Mouse (Mus musculus) A20 (cell line): Measurements from ENCODE around the gene Zfpm1.

Experiments
- DNase-seq: peaks from one replicate; pipeline ENCODE4 v3.0.0-alpha.2; 2011; ENCODE audit warnings: low read depth, low spot score

The Zfpm1 gene

DNA sequence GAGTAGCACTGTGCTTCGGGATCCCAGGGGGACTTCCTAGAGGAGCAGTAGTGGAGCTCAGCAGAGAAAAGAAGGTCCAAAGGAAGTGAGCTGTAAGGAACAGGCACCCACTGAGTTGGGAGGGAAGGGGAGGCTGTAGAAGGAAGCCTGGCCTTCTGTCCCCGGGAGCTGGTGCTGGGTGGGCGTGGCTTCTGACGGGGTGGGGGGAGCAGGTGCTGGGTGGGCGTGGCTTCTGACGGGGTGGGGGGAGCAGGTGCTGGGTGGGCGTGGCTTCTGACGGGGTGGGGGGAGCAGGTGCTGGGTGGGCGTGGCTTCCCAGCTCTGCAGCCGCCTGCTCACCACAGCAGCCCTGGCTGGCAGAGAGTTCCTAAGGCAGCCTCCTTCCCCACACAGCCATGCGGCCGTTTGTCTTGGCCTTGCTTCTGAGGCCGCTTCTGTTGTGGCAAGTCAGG is 42.0 kb downstream of the Zfpm1 start:
- peak; percentile 40 for DNase-seq

DNA sequence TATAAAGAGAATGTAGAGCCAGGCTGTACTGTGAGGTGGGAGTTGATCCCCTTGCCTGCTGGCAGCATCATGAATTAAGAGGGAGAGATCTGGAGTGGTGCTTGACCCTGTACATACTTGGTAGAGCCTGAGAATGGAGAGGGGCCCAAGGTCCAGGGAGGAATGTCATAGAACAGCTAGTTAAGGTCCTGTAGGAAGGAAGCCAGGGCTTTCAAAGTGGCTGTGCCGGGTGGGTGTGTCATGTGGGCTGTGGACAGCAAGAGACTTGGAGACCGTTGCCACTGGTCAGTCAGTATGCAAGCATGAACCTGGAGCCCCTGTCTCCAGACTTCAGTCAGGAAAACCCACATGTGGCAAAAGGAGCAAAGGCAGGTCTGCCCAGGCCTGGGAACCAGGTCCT is 43.3 kb downstream of the Zfpm1 start:
- DNase-seq: no peak

- no peak for DNase-seq
These were observed 44.2 kb downstream of the Zfpm1 start for GRCm38 (mm10) chr8:122326114-122326542.

- no peak for DNase-seq
These were observed 47.1 kb downstream of the Zfpm1 start for GRCm38 (mm10) chr8:122329072-122329471.

GRCm38 (mm10) chr8:122329553-122330239 is 47.8 kb downstream of the Zfpm1 start:
- DNase-seq: no peak

DNA sequence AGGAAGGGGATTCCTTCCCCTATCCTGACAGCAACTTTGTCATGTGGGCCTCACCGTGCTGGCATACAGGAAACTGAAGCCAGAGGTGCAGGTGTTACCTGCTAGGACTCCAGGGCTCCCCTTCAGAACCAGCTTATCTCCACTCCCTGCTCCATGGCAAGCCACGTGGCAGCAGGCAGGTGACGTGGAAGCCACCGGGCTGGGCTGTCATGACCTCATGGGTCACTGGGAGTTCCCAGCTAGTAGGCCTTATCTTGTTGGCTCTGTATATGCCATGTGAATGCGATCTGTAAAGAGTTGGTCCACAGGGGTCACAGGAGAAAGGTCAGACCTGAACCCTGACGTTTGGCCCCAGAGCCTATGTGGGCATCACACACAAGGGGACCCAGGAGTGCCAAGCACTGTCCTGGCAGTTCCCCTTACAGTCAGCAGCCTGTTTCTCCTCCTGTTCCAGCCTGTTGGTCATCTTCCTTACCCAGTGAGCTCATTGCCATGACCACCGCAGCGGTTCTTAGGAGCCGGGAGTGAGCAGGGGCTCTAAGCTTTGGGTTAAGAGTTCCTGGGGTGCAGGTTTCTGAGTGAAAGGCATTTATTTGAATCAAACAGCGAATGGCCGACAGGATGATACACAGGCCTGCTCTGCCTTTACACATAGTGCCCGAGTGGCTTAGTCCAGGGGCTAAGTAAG is 48.6 kb downstream of the Zfpm1 start:
- DNase-seq: no peak

- DNase-seq: no peak
These were observed 49.2 kb downstream of the Zfpm1 start for GRCm38 (mm10) chr8:122331134-122331523.

DNA sequence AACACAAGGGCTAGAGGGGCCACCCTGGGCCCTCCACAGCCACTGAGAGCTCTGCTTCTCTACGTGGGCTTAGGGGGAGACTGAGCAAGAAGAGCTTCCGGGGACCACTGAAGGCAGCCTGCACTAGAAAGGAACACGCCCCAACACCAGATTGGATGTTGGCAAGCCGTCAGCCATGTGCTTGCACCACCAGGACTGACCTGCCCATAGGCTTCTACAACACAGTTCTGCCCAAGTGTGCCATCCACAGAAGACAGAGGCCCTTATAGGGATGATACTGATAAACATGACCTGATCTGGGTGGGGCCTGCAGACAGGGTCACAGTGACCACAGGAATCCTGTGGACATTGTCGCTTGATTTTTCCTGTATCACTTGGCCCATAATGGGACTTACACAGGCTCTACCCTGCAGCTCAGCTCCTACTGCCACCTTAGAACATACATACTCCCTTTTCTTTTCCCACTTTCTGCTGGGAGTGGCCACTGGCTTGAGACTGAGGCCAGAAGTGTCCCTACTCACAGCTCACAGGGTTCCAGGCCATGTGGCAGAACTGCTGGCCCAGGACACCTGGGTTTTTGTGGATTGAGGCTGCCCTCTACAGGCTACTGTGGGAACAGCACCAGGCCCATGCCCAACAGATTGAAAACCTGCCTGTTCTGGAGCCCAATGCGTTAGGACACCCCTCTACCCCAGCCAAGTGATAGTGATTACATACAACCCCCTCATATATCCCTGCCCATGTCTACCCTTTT is 51.0 kb downstream of the Zfpm1 start:
- peak; percentile 69 for DNase-seq

GRCm38 (mm10) chr8:122333531-122333930 is 51.6 kb downstream of the Zfpm1 start:
- no peak for DNase-seq

DNA sequence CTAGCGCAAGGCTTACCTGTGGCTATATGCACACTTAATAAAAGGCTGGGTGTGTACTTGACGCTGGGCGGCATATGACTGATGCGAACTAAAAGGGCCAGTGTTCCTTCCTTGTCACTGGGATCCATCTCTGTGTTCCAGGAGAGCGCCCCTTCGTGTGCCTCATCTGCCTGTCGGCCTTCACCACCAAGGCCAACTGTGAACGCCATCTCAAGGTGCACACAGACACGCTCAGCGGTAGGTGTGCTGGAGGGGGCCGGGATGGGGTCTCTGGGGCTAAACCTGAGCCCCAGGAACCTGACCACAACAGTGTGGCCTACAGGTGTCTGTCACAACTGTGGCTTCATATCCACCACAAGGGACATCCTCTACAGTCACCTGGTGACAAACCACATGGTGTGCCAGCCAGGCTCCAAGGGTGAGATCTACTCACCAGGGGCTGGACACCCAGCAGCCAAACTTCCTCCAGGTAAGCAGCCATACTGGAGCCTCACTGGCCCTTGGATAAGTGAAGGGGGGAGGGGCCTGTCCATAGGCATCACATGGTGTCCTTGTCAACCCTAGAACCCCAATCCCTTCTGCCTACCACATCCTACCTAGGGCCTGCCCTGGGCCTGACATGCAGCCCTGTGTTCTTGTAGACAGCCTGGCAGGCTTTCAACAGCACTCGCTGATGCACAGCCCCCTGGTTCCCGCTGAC is 53.0 kb downstream of the Zfpm1 start:
- DNase-seq: no peak

DNA sequence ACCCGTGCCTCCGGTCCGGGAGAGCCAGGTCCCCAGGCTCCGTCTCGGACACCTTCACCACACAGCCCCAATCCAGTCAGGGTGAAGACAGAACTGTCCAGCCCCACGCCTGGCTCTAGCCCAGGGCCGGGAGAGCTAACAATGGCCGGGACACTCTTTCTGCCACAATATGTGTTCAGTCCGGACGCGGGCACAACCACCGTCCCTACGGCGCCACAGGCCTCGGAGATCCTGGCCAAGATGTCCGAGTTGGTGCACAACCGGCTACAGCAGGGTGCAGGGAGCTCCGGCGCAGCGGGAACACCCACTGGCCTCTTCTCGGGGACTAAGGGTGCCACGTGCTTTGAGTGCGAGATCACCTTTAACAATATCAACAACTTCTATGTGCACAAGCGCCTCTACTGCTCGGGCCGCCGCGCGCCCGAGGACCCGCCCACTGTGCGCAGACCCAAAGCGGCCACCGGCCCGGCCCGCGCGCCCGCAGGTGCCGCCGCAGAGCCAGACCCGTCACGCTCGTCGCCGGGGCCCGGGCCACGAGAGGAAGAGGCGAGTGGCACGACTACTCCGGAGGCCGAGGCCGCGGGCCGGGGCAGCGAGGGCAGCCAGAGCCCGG is 53.8 kb downstream of the Zfpm1 start:
- DNase-seq: no peak

DNA sequence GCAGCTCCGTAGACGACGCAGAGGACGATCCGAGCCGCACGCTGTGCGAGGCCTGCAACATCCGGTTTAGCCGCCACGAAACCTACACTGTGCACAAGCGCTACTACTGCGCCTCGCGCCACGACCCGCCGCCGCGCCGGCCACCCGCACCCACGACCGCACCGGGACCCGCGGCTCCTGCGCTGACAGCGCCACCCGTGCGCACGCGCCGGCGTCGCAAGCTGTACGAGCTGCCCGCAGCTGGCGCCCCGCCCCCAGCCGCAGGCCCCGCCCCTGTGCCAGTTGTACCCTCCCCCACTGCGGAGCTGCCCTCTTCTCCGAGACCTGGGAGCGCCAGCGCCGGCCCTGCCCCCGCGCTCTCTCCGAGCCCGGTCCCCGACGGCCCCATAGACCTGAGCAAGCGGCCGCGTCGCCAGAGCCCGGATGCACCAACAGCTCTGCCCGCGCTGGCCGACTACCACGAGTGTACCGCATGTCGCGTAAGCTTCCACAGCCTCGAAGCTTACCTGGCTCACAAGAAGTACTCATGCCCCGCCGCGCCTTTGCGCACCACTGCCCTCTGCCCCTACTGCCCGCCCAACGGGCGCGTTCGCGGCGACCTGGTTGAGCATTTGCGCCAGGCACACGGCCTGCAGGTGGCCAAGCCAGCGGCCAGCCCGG is 54.4 kb downstream of the Zfpm1 start:
- DNase-seq: no peak

DNA sequence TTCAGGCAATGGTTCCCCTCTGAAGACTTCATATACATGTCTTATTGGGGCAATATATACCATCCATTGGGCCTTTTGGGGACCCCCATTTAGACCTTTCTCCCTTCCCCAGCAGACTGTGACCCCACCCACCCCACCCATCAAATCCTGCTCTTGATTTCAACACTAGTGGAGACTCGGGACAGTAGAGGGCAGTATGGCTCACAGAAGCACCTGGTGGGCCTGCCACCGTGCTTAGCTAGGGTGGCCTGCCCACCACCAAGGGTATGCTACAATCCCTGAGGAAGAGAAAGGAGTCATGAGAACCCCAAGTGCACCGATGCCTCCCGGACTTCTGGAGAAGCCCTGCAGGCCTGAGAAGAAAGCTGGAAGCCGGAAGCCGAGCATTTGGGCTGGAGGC is 56.9 kb downstream of the Zfpm1 start:
- DNase-seq: no peak

GRCm38 (mm10) chr8:122340761-122341160 is 58.8 kb downstream of the Zfpm1 start:
- DNase-seq: peak; percentile 45

- no peak for DNase-seq
These were observed 59.8 kb downstream of the Zfpm1 start for GRCm38 (mm10) chr8:122341790-122342189.

- DNase-seq: no peak
These were observed 60.4 kb downstream of the Zfpm1 start for GRCm38 (mm10) chr8:122342362-122342761.

- DNase-seq: no peak
These were observed 60.9 kb downstream of the Zfpm1 start for GRCm38 (mm10) chr8:122342806-122343209.

DNA sequence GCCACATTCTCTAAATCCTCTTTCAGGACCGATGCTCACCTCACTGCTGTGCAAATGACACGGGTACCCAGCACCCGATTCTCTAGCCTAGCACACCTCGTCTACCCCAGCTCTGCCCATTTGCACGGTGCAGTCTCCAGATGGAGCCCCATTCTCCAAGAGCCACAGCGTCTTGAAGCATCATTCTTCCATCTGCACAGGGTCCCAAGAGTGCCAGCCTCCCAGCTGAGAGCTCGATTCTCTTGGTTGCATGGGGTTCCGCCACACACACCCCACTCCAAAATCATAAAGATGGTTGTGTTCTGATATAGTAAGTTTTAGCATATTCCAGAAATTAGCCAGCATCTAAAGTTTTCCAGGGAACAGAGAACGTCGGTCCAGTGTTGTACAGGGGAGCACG is 61.4 kb downstream of the Zfpm1 start:
- DNase-seq: no peak

- no peak for DNase-seq
These were observed 61.8 kb downstream of the Zfpm1 start for GRCm38 (mm10) chr8:122343758-122344157.

DNA sequence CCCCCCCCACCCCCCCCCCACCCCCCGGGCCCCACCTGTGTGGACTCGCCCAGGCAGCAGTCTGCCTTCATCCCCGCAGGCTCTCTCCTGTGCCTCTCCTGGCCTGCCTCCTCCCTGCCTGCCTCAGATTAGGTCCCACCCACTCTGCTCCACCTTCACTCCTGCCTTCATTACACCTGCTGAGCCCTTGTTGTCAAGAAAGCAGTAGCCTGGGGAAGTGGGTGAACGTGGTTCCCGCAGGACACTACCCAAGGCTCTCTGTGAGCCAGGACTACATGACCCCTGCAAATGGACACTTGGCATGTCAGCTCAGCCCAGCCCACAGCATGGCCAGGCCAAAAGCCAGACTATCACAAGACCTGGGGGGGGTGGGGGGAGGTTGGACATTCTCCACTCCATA is 62.3 kb downstream of the Zfpm1 start:
- no peak for DNase-seq
